Mouse (Mus musculus): ENCODE data around the gene Alkbh3.
A peak's percentile ranks its signal among the peaks of the same experiment; 100 is the strongest.

Gene Alkbh3

GRCm38 (mm10) chr2:94010335-94011291, at the start of gene Alkbh3:
Gene Alkbh3 (minus strand): TSS chr2:94010807.
- DNase-seq: peak; percentile 86 to 87

GRCm38 (mm10) chr2:94059459-94059858, 48.9 kb upstream of the Alkbh3 start:
- peak in 1 of 2 experiments; percentile 12 for DNase-seq

- no peak for DNase-seq
Observed at GRCm38 (mm10) chr2:94054813-94055212, 44.2 kb upstream of the Alkbh3 start.

GRCm38 (mm10) chr2:94051952-94052351, 41.3 kb upstream of the Alkbh3 start:
- DNase-seq: no peak

GRCm38 (mm10) chr2:94050901-94051300, 40.3 kb upstream of the Alkbh3 start:
- no peak for DNase-seq

- no peak for DNase-seq
Observed at GRCm38 (mm10) chr2:94049471-94050176, 39.0 kb upstream of the Alkbh3 start.

- no peak for DNase-seq
Observed at GRCm38 (mm10) chr2:94048733-94049470, 38.3 kb upstream of the Alkbh3 start.

GRCm38 (mm10) chr2:94048271-94048670, 37.7 kb upstream of the Alkbh3 start:
- no peak for DNase-seq

- no peak for DNase-seq
Observed at GRCm38 (mm10) chr2:94045411-94046090, 34.9 kb upstream of the Alkbh3 start.

- DNase-seq: no peak
Observed at GRCm38 (mm10) chr2:94044174-94044573, 33.6 kb upstream of the Alkbh3 start.

GRCm38 (mm10) chr2:94043662-94044061, 33.1 kb upstream of the Alkbh3 start:
- DNase-seq: no peak

- no peak for DNase-seq
Observed at GRCm38 (mm10) chr2:94042461-94042860, 31.9 kb upstream of the Alkbh3 start.

GRCm38 (mm10) chr2:94040391-94041125, 30.0 kb upstream of the Alkbh3 start:
- DNase-seq: no peak

- peak; percentile 43 to 50 for DNase-seq
Observed at GRCm38 (mm10) chr2:94035428-94036331, 25.1 kb upstream of the Alkbh3 start.

- no peak for DNase-seq
Observed at GRCm38 (mm10) chr2:94030602-94031001, 20.0 kb upstream of the Alkbh3 start.

- no peak for DNase-seq
Observed at GRCm38 (mm10) chr2:94024637-94025036, 14.0 kb upstream of the Alkbh3 start.

GRCm38 (mm10) chr2:94002331-94002730, 8.3 kb downstream of the Alkbh3 start:
- peak; percentile 60 to 73 for DNase-seq

GRCm38 (mm10) chr2:94001918-94002317, 8.7 kb downstream of the Alkbh3 start:
- DNase-seq: no peak

- DNase-seq: no peak
Observed at GRCm38 (mm10) chr2:94001411-94001810, 9.2 kb downstream of the Alkbh3 start.

GRCm38 (mm10) chr2:93996254-93996653, 14.4 kb downstream of the Alkbh3 start, which contains the start of gene Gm27027:
Gene Gm27027 (minus strand): TSS chr2:93996354.
- no peak for DNase-seq
